Mouse (Mus musculus) T-helper 2 cell (primary cell): ENCODE results near the gene Pfn3.

Experiments
- in situ Hi-C: fragments of 300-600 bp; cut with MboI, MseI; formaldehyde crosslinking; loops from one replicate; pipeline ENCODE4 v1.15.1; 2025; ENCODE audit warnings: high pct_unique_total_duplicates

Gene Pfn3

DNA sequence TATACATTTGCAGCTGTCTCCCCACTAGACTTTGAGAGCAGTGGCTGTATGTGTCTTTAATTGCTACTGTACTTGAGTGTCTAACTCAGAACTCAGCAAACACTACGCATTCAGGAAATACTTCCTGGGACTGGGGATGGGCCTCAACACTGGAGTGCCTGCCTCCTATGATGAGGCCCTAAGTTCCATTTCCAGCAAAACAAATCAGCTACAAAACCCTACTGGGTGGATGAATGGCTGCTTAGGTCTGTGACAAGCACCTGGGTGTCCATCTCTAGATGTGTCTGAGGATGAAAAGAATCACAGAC, 15.0 kb downstream of the Pfn3 start:
- in situ Hi-C loops, result no loop called here

- in situ Hi-C loops, result no loop called here
Observed at GRCm38 (mm10) chr13:55399300-55400038, 15.6 kb downstream of the Pfn3 start.

GRCm38 (mm10) chr13:55398088-55398487, 16.9 kb downstream of the Pfn3 start, which contains the start of gene Slc34a1:
Gene Slc34a1, plus strand, starts transcription at chr13:55398187.
- in situ Hi-C loops, result no loop called here

DNA sequence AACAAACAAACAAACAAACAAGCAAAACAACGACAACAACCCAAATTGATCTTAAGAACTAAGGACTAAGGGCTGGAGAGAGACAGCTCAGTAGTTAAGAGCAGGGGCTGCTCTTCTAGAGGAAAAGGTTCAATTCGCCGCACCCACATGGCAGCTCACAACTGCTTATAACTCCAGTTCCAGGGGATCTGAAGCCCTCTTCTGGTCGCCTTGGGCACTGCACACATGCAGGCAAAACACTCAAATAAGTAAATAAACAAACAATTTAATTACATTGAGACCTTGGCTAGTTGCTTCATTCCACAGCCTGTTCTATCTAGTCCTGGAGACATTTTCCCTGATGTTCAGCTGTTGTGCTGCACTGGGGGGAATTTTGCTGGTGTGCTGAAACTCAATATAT, 22.1 kb downstream of the Pfn3 start:
- in situ Hi-C loops, result no loop called here

DNA sequence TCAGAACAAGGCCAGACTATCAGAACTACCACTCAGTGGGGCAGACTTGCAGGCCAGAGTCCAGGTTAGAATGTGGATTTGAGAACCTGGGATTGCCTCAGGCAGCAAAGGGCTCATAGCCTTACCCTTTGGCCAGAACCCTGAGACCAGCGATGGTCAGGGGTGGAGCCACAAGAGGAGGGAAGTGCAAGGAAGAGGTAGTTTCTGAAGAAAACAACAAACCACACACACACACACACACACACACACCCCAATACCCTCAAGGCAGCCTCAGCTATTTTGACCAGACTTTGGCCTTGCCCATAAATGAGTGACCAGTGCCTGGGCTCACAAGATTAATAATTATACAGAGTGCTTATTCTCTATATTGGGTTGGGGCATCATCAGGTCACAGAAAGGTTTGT, 23.4 kb downstream of the Pfn3 start:
- in situ Hi-C loops, result no loop called here

GRCm38 (mm10) chr13:55390644-55391043, 24.4 kb downstream of the Pfn3 start:
- in situ Hi-C loops, result no loop called here

DNA sequence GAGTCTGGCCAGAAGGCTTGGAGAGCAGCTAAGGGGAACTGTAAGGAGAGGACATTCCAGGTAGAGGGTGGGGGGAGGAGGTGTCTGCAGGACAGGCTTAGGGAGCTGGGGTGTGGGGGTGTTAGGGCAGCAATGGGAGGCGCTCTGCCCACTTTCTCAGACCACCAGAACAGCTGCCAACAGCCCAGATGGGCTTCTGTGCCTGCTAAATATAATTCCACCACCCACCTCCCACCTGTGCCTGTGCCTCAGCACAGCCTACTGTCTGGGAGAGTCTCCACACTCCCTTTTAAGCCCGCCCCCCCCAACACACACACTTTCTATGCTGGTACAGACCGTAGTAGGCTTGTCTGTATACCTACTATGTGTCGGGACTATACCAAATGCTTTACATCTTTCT, 33.2 kb downstream of the Pfn3 start:
- in situ Hi-C loops, result no loop called here

DNA sequence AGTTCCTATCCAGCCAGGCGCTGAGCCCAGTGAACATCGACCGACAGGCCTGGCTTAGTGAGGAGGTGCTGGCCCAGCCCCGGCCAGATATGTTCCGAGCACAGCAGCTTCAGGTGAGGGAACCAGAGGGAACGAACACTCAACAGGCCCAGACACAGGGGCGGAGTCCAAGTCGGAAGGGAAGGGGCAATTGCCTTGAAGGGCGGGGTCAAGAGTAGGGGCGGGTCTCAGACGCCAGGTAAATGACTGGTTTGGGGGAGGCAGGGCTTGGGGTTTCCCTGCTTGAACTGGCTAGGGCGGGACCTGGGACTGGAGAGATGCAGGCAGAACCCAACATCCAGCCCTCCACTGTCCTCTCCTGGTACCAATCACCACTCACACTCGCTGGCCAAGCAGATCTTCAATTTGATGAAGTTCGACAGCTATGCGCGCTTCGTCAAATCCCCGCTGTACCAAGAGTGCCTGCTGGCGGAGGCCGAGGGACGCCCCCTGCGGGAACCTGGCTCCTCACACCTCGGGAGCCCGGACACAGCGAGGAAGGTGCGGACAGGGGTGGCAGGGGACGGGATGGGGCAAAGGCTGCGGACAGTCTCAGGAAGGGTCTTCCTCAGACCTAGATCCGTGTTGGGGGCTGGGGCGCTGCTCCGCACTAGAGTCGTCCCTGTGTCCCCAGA, 36.0 kb downstream of the Pfn3 start:
- in situ Hi-C loops, result no loop called here

GRCm38 (mm10) chr13:55375877-55376276, 39.2 kb downstream of the Pfn3 start:
- in situ Hi-C loops, result no loop called here

DNA sequence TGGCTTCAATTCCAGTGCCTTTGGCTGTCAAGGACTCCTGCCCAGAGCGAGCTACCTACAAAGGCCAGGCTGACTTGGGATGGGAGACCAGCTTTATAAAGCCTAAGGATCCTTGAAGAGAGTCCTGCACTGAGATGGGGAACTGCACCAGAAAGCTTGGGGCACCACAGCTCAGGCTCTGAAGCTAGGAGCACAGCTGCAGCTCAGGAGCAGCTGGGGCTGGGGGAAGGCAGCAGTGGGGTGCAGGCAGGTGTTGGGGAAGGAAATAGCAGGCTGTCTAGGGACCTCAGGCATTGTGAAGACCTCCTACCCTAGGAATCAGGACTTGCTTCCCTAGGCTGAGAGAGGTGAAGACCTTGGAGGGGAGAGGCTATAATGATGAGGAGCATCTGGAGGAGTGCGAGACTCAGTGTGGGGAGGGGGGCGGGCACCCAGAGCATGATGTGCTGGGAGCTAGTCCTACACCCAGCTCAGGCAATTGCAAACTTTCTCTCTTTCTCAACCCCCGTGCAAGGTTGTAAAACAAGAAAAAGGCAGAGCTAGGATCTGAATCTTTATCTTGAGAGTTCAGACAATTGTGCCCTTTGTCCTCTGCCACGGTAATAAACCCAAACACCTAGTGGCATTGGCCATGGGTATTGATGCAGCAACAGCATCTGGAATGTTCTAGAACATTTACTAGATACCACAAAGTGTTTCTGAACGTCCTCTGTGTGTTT, 40.7 kb downstream of the Pfn3 start:
- in situ Hi-C loops, result no loop called here

GRCm38 (mm10) chr13:55371740-55372139, 43.3 kb downstream of the Pfn3 start:
- in situ Hi-C loops, result no loop called here

GRCm38 (mm10) chr13:55371007-55371681, 43.9 kb downstream of the Pfn3 start:
- in situ Hi-C loops, result no loop called here

DNA sequence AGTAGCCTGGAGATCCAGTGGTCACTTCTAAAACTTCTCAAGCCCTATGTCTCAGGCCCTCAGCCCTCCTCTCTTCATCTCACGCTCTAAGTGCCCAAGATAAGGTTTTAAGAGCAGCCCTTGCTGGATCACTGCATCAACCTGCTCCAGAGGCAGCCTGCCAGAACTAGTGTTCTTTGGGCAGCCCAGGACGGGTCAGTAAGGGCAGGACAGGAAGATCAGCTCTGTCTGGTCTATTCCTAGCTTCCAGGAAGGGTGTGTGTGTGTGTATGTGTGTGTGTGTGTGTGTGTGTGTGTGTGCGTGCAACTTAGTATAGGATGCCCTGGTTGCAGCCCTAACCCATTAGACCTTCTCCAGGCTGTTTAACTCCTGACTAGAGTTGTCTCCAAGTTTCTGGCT, 44.8 kb downstream of the Pfn3 start:
- in situ Hi-C loops, result no loop called here

DNA sequence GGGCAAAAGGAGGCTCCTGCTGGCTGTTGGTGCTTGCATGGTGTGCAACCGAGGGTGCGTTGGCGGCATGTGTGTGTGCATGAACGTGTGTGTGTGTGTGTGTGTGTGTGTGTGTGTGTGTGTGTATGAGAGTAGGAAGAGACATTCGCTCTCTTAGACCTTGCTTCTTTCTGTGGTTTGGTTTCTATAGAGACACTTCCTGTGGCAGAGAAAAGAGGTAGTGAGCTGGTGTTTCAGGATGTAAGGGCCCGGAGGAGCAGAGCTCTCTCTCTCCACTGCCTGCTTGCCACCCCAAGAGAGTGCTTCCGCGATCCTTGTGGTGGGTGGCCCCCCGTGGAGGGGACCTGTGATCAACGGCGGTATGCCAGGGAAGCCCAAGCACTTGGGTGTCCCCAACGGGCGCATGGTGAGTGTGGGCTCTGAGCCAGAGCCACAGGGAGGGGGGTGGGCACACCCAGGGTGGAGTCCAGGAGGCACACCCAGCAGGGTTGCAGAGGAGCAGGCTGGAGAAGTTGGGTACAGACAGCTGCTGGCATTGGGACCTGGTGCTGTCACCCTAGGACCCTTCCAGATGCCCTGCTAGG, 45.4 kb downstream of the Pfn3 start, which contains the start of gene Rgs14:
Gene Rgs14 (plus strand): TSS at position 202 of the 584 bp plus-strand sequence.
- in situ Hi-C loops, result loop anchor here (5.0 to 10.0 kb wide), 2 partner anchors 37 to 735 kb away; no protein-coding TSS in a partner anchor

- in situ Hi-C loops, result loop anchor here (5.0 to 10.0 kb wide), 2 partner anchors 36 to 736 kb away; no protein-coding TSS in a partner anchor
Observed at GRCm38 (mm10) chr13:55368401-55368800, 46.6 kb downstream of the Pfn3 start.
